Mouse (Mus musculus) hindbrain, embryonic 11.5 days (tissue): Measurements from ENCODE around the gene Tnip1. TPM values are rescaled to one million over a fixed set of nuclear protein-coding genes. Genes with fewer than 3 reads are reported as not detected.
"Not testable (repeated sequence)": the region's sequence is repeated elsewhere in the genome, so short reads cannot be mapped to it uniquely, and the experiment has no call there.

ENCODE experiments used
- ATAC-seq: fragments of 200-750 bp; cut with Nextera tagmentation; 2 replicates; pipeline ENCODE4 v1.8.0; 2017; ENCODE audit warnings: mild to moderate bottlenecking, moderate TSS enrichment, moderate library complexity; ENCODE audit not compliant: low FRiP score
- DNase-seq: peaks from one replicate; pipeline ENCODE4 v3.0.0-alpha.2; 2015; ENCODE audit warnings: low spot score
- H3K27ac ChIP-seq: fragments of 300-500 bp; sonication (generic); 2 replicates; pipeline ENCODE4 v1.5.1; 2014; ENCODE audit warnings: mild to moderate bottlenecking, low read depth, low read length
- H3K27me3 ChIP-seq: fragments of 300-500 bp; sonication (generic); 2 replicates; pipeline ENCODE4 v1.6.1; 2014; ENCODE audit warnings: mild to moderate bottlenecking, low read length, moderate library complexity, mixed read lengths; ENCODE audit not compliant: control insufficient read depth, insufficient read depth
- H3K36me3 ChIP-seq: fragments of 300-500 bp; sonication (generic); 2 replicates; pipeline ENCODE4 v1.6.1; 2014; ENCODE audit warnings: mild to moderate bottlenecking, low read length, moderate library complexity, mixed read lengths; ENCODE audit not compliant: control insufficient read depth, insufficient read depth
- H3K4me1 ChIP-seq: fragments of 300-500 bp; sonication (generic); replicated peaks from 2 replicates; pipeline ENCODE4 v1.6.1; 2014; ENCODE audit warnings: low read length, mixed read lengths; ENCODE audit not compliant: control insufficient read depth, insufficient read depth
- H3K4me2 ChIP-seq: fragments of 300-500 bp; sonication (generic); replicated peaks from 2 replicates; pipeline ENCODE4 v1.6.1; 2014; ENCODE audit warnings: mild to moderate bottlenecking, low read depth, low read length
- H3K4me3 ChIP-seq: fragments of 300-500 bp; sonication (generic); 2 replicates; pipeline ENCODE4 v1.5.1; 2014; ENCODE audit warnings: low read depth, low read length
- H3K9ac ChIP-seq: fragments of 300-500 bp; sonication (generic); 2 replicates; pipeline ENCODE4 v1.6.1; 2014; ENCODE audit warnings: low read depth, low read length
- H3K9me3 ChIP-seq: fragments of 300-500 bp; sonication (generic); 2 replicates; pipeline ENCODE4 v1.6.1; 2016; ENCODE audit warnings: low read length; ENCODE audit not compliant: control insufficient read depth
- WGBS: fragments of 180-500 bp; shearing (Covaris S2); extraction: QIAGEN DNeasy Blood & Tissue Kit; methylation state at CpG from one replicate; pipeline ENCODE4 v1.1.7; 2014; 5-methylcytosine and 5-hydroxymethylcytosine counted together
- polyA plus RNA-seq: library from polyadenylated mRNA; unstranded; fragments of >200 nt; fragmentation: Nextera tagmentation; extraction: Ambion mirVana; gene quantifications from 2 replicates; pipeline ENCODE4 v1.2.1, GENCODE M21; 2014

Gene Tnip1
- polyA plus RNA-seq, 1 experiment from 2014 or later: 10.3 TPM

- Histone ChIP-seq H3K4me1 (no peaks in the 10 kb centered on the region), H3K36me3 (no peaks in the 10 kb centered on the region), H3K4me3 (no peak overlapping the region), H3K9me3 (no peaks in the 10 kb centered on the region), H3K27ac (no peak overlapping the region), H3K27me3 (no peaks in the 10 kb centered on the region), H3K9ac (no peak overlapping the region), H3K4me2 (no peak overlapping the region)
- WGBS: 66% methylated on average over 3 of the region's 3 CpGs
- DNase-seq (no peak), ATAC-seq (no peak)
Measured at GRCm38 (mm10) chr11:54961921-54962320, 796 bp downstream of the Tnip1 start.

GRCm38 (mm10) chr11:54961164-54961850 is 1.4 kb downstream of the Tnip1 start:
- Histone ChIP-seq H3K4me1 (no peaks in the 10 kb centered on the region), H3K9ac (no peak overlapping the region), H3K27ac (no peak overlapping the region), H3K27me3 (no peaks in the 10 kb centered on the region), H3K36me3 (no peaks in the 10 kb centered on the region), H3K9me3 (no peaks in the 10 kb centered on the region), H3K4me3 (no peak overlapping the region), H3K4me2 (no peak overlapping the region)
- no peak for DNase-seq
- WGBS: 65% methylated on average over 6 of the region's 6 CpGs
- ATAC-seq: no peak

- H3K36me3 ChIP-seq: no peaks in the 10 kb centered on the region
- H3K4me2 ChIP-seq: no peak overlapping the region
- DNase-seq (no peak), ATAC-seq (no peak)
- H3K9me3 ChIP-seq: no peaks in the 10 kb centered on the region
- WGBS: 86% methylated on average over 6 of the region's 6 CpGs
- no peaks in the 10 kb centered on the region for H3K4me1 ChIP-seq
- no peak overlapping the region for H3K27ac ChIP-seq
- H3K9ac ChIP-seq: no peak overlapping the region
- H3K27me3 ChIP-seq: no peaks in the 10 kb centered on the region
- no peak overlapping the region for H3K4me3 ChIP-seq
Measured at GRCm38 (mm10) chr11:54960251-54960650, 2.5 kb downstream of the Tnip1 start.

- no peaks in the 10 kb centered on the region for H3K9me3 ChIP-seq
- no peaks in the 10 kb centered on the region for H3K36me3 ChIP-seq
- H3K9ac ChIP-seq: no peak overlapping the region
- WGBS: 66% methylated on average over 3 of the region's 3 CpGs
- no peaks in the 10 kb centered on the region for H3K27me3 ChIP-seq
- no peak overlapping the region for H3K4me2 ChIP-seq
- H3K4me3 ChIP-seq: no peak overlapping the region
- DNase-seq: no peak
- no peak for ATAC-seq
- no peak overlapping the region for H3K27ac ChIP-seq
- no peaks in the 10 kb centered on the region; the same call in 1 of the 2 replicates for H3K4me1 ChIP-seq
Measured at GRCm38 (mm10) chr11:54958571-54959073, 4.1 kb downstream of the Tnip1 start.

GRCm38 (mm10) chr11:54957708-54958107 is 5.0 kb downstream of the Tnip1 start:
- not testable (repeated sequence) for H3K4me1 ChIP-seq, H3K27me3 ChIP-seq, H3K9me3 ChIP-seq, H3K4me2 ChIP-seq, H3K36me3 ChIP-seq, H3K27ac ChIP-seq, DNase-seq, ATAC-seq, H3K9ac ChIP-seq, H3K4me3 ChIP-seq
- WGBS: 87% methylated on average over 3 of the region's 3 CpGs

GRCm38 (mm10) chr11:54956912-54957311 is 5.8 kb downstream of the Tnip1 start:
- no peak for DNase-seq
- Histone ChIP-seq H3K9me3 (no peaks in the 10 kb centered on the region), H3K36me3 (no peaks in the 10 kb centered on the region), H3K4me3 (no peak overlapping the region), H3K4me1 (no peaks in the 10 kb centered on the region; the same call in 1 of the 2 replicates), H3K9ac (no peak overlapping the region), H3K4me2 (no peak overlapping the region), H3K27ac (no peak overlapping the region), H3K27me3 (no peaks in the 10 kb centered on the region)
- WGBS: 66% methylated on average over 7 of the region's 7 CpGs
- no peak for ATAC-seq

GRCm38 (mm10) chr11:54955735-54956480 is 6.8 kb downstream of the Tnip1 start:
- WGBS: under 1% methylated on average over 59 of the region's 59 CpGs
- H3K27ac ChIP-seq: peak overlapping the region; percentile 75

GRCm38 (mm10) chr11:54955400-54955734 is 7.3 kb downstream of the Tnip1 start:
- not testable (repeated sequence) for H3K27me3 ChIP-seq, ATAC-seq, H3K9me3 ChIP-seq, H3K36me3 ChIP-seq, DNase-seq, H3K4me1 ChIP-seq
- H3K4me3 ChIP-seq: peak overlapping the region; percentile 58
- WGBS: 47% methylated on average over 10 of the region's 10 CpGs
- peak overlapping the region; percentile 55 for H3K4me2 ChIP-seq
- H3K9ac ChIP-seq: peak overlapping the region; percentile 65
- peak overlapping the region; percentile 75; the same call in 1 of the 2 replicates for H3K27ac ChIP-seq

More at GRCm38 (mm10) chr11:54955735-54956480, 6.8 kb downstream of the Tnip1 start:
- Histone ChIP-seq H3K9me3 (no peaks in the 10 kb centered on the region), H3K4me3 (peak overlapping the region; percentile 58), H3K36me3 (no peaks in the 10 kb centered on the region), H3K4me1 (no peaks in the 10 kb centered on the region; the same call in 1 of the 2 replicates), H3K9ac (peak overlapping the region; percentile 65), H3K27me3 (no peaks in the 10 kb centered on the region), H3K4me2 (peak overlapping the region; percentile 55)
- ATAC-seq (peak; percentile 98), DNase-seq (peak; percentile 98)
